Mouse (Mus musculus) mesoderm, embryonic 11.5 days (tissue): ENCODE measurements around the gene Serpinb6a.
A peak's percentile ranks its signal among the peaks of the same experiment; 100 is the strongest.
"Not testable (repeated sequence)": the region's sequence is repeated elsewhere in the genome, so short reads cannot be mapped to it uniquely, and the experiment has no call there.

Experiments
- DNase-seq: peaks from one replicate; pipeline ENCODE4 v3.0.0-alpha.2; 2012; ENCODE audit warnings: low read depth, low spot score

Gene Serpinb6a

GRCm38 (mm10) chr13:33989625-33990024, 13.0 kb downstream of the Serpinb6a start:
- DNase-seq = no peak

- DNase-seq = no peak
Observed at GRCm38 (mm10) chr13:33966574-33966973, 36.0 kb downstream of the Serpinb6a start.

- no peak for DNase-seq
Observed at GRCm38 (mm10) chr13:33966025-33966412, 36.6 kb downstream of the Serpinb6a start.

GRCm38 (mm10) chr13:33965056-33966024, 37.3 kb downstream of the Serpinb6a start:
- peak; percentile 8 for DNase-seq

GRCm38 (mm10) chr13:33964206-33965046, 38.2 kb downstream of the Serpinb6a start, which contains the start of gene Nqo2:
TSS of gene Nqo2 (plus strand) at chr13:33964687.
- DNase-seq = peak; percentile 82

- no peak for DNase-seq
Observed at GRCm38 (mm10) chr13:33959771-33960170, 42.8 kb downstream of the Serpinb6a start.

GRCm38 (mm10) chr13:33956571-33957421, 45.8 kb downstream of the Serpinb6a start:
- peak; percentile 47 for DNase-seq

- no peak for DNase-seq
Observed at GRCm38 (mm10) chr13:33952947-33953346, 49.6 kb downstream of the Serpinb6a start.

- DNase-seq = no peak
Observed at GRCm38 (mm10) chr13:33952075-33952449, 50.5 kb downstream of the Serpinb6a start.

- DNase-seq = no peak
Observed at GRCm38 (mm10) chr13:33951308-33952074, 51.1 kb downstream of the Serpinb6a start.

GRCm38 (mm10) chr13:33942212-33942779, 60.3 kb downstream of the Serpinb6a start:
- peak; percentile 12 for DNase-seq

GRCm38 (mm10) chr13:33941288-33941808, 61.2 kb downstream of the Serpinb6a start:
- DNase-seq = no peak

- DNase-seq = not testable (repeated sequence)
Observed at GRCm38 (mm10) chr13:33937587-33937986, 65.0 kb downstream of the Serpinb6a start.

- no peak for DNase-seq
Observed at GRCm38 (mm10) chr13:33937151-33937550, 65.4 kb downstream of the Serpinb6a start.

- peak; percentile 44 for DNase-seq
Observed at GRCm38 (mm10) chr13:33935465-33936181, 67.0 kb downstream of the Serpinb6a start.

- no peak for DNase-seq
Observed at GRCm38 (mm10) chr13:33934743-33935142, 67.9 kb downstream of the Serpinb6a start.

GRCm38 (mm10) chr13:33930912-33931311, 71.7 kb downstream of the Serpinb6a start:
- DNase-seq = no peak

GRCm38 (mm10) chr13:33930281-33930680, 72.3 kb downstream of the Serpinb6a start:
- DNase-seq = no peak

GRCm38 (mm10) chr13:33921699-33922098, 80.9 kb downstream of the Serpinb6a start:
- DNase-seq = no peak
